Mouse (Mus musculus) C2C12 (cell line): ENCODE results near the gene Cyp2c23.

Experiments
- CTCF ChIP-seq: IDR thresholded peaks from one replicate; pipeline ENCODE4 v1.5.1; 2011; ENCODE audit not compliant: control insufficient read depth, insufficient read depth, insufficient read length
- MYOD1 ChIP-seq: IDR thresholded peaks from one replicate; pipeline ENCODE4 v1.6.1; 2011; ENCODE audit warnings: low read depth; ENCODE audit not compliant: control insufficient read depth, insufficient read length
- MYOG ChIP-seq: IDR thresholded peaks from one replicate; pipeline ENCODE4 v1.6.1; 2011; ENCODE audit not compliant: control insufficient read depth, insufficient read length; ENCODE audit errors: extremely low read depth

GRCm38 (mm10) chr19:44077024-44077423 lies 48.0 kb upstream of the Cyp2c23 start:
- no peak for TF ChIP-seq MYOD1
- no peak for TF ChIP-seq CTCF
- no peak for TF ChIP-seq MYOG
